Mouse (Mus musculus): ENCODE results near the gene Dcdc2a. TPM values are rescaled to one million over a fixed set of nuclear protein-coding genes. Genes with fewer than 3 reads are reported as not detected.

Dcdc2a gene
- polyA plus RNA-seq, 1 experiment from 2014 or later, result 3.2 TPM

DNA sequence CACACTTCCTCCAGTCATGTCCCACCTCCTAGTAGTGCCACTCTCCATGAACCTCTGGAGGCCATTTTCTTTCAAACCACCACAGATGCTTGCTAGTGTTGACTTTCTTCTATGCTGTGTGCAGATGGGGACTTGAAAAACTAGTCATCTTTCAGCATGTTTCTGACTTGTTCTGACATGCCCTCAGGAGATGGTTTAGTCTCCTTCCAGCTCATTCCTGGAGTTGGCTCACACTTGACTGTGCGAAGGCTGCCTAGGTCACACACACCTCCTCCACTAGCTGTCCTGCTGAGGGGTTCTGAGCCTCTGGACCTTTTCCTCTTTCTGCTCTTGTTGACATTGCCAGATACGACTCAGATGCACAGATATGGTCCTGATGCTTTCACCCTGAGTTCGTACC, 106.8 kb downstream of the Dcdc2a start:
- Histone ChIP-seq H3K4me2 (replicated peaks; ENCODE audit: low read depth, low read length) (no peak overlapping the region), H3K9me3 (ENCODE audit: control insufficient read depth, low read length) (no peaks in the 10 kb centered on the region), H3K4me3 (ENCODE audit: low read depth, low read length) (no peak overlapping the region), H3K27ac (ENCODE audit: low read depth, low read length) (no peak overlapping the region), H3K4me1 (replicated peaks; ENCODE audit: control insufficient read depth, insufficient read depth, low read length) (no peaks in the 10 kb centered on the region), H3K36me3 (ENCODE audit: control insufficient read depth, insufficient read depth, low read length) (no peaks in the 10 kb centered on the region), H3K27me3 (ENCODE audit: control insufficient read depth, insufficient read depth, low read length) (no peaks in the 10 kb centered on the region), H3K9ac (ENCODE audit: low read depth, low read length) (no peak overlapping the region)
- DNase-seq (ENCODE audit: low spot score) (no peak), ATAC-seq (ENCODE audit: low FRiP score) (no peak)
- WGBS, result 86% methylated on average over 3 of the region's 3 CpGs

DNA sequence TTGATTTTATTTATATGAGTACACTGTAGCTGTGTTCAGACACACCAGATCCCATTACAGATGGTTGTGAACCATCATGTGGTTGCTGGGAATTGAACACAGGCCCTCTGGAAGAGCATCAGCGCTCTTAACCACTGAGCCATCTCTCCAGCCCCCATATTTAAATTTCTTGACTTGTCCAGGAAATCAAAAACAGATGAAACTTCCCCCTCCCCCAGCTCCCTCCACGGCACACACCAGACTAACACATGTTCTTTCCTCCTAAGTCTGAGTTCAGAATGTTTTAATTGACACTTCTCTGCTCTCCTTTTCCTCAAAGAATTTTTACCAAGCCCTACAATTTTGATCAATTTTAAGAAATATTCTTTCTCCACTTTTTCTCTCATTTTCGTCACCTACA, 113.1 kb downstream of the Dcdc2a start:
- Histone ChIP-seq H3K4me3 (ENCODE audit: low read depth, low read length) (no peak overlapping the region), H3K9me3 (ENCODE audit: control insufficient read depth, low read length) (no peaks in the 10 kb centered on the region), H3K4me2 (replicated peaks; ENCODE audit: low read depth, low read length) (no peak overlapping the region), H3K27ac (ENCODE audit: low read depth, low read length) (no peak overlapping the region), H3K36me3 (ENCODE audit: control insufficient read depth, insufficient read depth, low read length) (no peaks in the 10 kb centered on the region), H3K27me3 (ENCODE audit: control insufficient read depth, insufficient read depth, low read length) (no peaks in the 10 kb centered on the region), H3K9ac (ENCODE audit: low read depth, low read length) (no peak overlapping the region), H3K4me1 (replicated peaks; ENCODE audit: control insufficient read depth, insufficient read depth, low read length) (no peaks in the 10 kb centered on the region)
- DNase-seq (ENCODE audit: low spot score) (no peak), ATAC-seq (ENCODE audit: low FRiP score) (no peak)
- 79% methylated on average over 3 of the region's 3 CpGs for WGBS

DNA sequence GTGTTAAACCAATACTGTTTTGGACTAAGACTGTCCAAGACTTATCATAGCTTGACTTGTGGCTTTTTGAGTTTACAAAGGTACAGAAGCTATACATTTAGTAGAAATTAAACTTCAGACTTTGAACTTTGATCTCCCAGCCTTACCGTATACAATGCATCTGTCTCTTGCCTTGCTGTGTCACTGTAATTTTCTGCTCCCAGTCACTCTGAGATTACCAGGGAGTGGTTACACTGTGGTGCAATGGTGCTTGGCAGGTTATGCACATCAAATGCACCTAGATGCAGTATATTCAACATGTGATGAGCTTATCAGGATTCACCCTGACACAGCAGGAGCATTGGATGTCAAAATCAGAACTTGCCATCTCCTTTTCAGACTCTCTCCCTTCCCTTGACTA, 122.0 kb downstream of the Dcdc2a start:
- no peaks in the 10 kb centered on the region for H3K36me3 ChIP-seq (ENCODE audit: control insufficient read depth, insufficient read depth, low read length)
- H3K4me1 ChIP-seq (replicated peaks; ENCODE audit: control insufficient read depth, insufficient read depth, low read length), result no peaks in the 10 kb centered on the region
- ATAC-seq (ENCODE audit: low FRiP score) (no peak), DNase-seq (ENCODE audit: low spot score) (no peak)
- H3K4me2 ChIP-seq (replicated peaks; ENCODE audit: low read depth, low read length), result no peak overlapping the region
- H3K4me3 ChIP-seq (ENCODE audit: low read depth, low read length), result no peak overlapping the region
- no peak overlapping the region for H3K27ac ChIP-seq (ENCODE audit: low read depth, low read length)
- H3K9me3 ChIP-seq (ENCODE audit: control insufficient read depth, low read length), result no peaks in the 10 kb centered on the region
- WGBS, result 92% methylated on average over 1 of the region's 1 CpGs
- no peaks in the 10 kb centered on the region for H3K27me3 ChIP-seq (ENCODE audit: control insufficient read depth, insufficient read depth, low read length)
- no peak overlapping the region for H3K9ac ChIP-seq (ENCODE audit: low read depth, low read length)

DNA sequence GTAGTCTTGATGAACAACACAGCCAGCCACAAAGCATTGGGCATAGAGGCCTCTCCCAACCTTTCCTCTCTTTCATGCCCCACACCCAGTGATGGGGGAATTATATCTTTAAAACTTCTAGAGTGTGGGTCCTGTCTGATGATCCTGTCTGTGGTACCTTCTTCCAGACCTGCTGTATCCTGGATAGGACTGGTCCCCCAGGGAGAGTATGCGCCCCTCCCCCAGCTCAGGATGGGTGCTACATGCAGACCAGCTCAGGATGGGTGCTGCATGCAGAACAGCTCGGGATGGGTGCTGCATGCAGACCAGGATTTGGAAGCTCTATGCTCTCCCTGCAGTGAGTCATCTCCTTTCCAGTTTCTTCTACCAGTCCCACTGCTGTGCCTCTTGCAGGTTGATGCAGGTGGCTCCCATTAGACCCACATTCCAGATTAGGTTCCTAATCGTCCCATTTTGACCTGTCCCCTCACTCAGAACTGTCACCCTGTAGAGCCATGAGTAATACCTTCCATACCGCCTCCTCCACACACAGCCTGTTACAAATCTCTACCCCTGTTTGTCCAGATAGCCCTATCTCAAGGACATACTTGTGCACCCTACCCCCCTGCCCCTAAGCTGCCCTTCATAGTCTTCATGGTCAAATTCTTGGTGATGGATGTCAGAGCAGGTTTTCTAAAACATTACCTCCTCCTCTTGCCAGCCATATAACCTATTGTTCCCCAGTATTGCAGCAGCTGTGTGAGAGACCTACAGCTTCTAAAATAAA, 122.6 kb downstream of the Dcdc2a start:
- ATAC-seq (ENCODE audit: low FRiP score) (no peak), DNase-seq (ENCODE audit: low spot score) (no peak)
- Histone ChIP-seq H3K4me1 (replicated peaks; ENCODE audit: control insufficient read depth, insufficient read depth, low read length) (no peaks in the 10 kb centered on the region), H3K4me2 (replicated peaks; ENCODE audit: low read depth, low read length) (no peak overlapping the region), H3K36me3 (ENCODE audit: control insufficient read depth, insufficient read depth, low read length) (no peaks in the 10 kb centered on the region), H3K27me3 (ENCODE audit: control insufficient read depth, insufficient read depth, low read length) (no peaks in the 10 kb centered on the region), H3K9me3 (ENCODE audit: control insufficient read depth, low read length) (no peaks in the 10 kb centered on the region), H3K4me3 (ENCODE audit: low read depth, low read length) (no peak overlapping the region), H3K9ac (ENCODE audit: low read depth, low read length) (no peak overlapping the region), H3K27ac (ENCODE audit: low read depth, low read length) (no peak overlapping the region)
- 79% methylated on average over 4 of the region's 4 CpGs for WGBS

DNA sequence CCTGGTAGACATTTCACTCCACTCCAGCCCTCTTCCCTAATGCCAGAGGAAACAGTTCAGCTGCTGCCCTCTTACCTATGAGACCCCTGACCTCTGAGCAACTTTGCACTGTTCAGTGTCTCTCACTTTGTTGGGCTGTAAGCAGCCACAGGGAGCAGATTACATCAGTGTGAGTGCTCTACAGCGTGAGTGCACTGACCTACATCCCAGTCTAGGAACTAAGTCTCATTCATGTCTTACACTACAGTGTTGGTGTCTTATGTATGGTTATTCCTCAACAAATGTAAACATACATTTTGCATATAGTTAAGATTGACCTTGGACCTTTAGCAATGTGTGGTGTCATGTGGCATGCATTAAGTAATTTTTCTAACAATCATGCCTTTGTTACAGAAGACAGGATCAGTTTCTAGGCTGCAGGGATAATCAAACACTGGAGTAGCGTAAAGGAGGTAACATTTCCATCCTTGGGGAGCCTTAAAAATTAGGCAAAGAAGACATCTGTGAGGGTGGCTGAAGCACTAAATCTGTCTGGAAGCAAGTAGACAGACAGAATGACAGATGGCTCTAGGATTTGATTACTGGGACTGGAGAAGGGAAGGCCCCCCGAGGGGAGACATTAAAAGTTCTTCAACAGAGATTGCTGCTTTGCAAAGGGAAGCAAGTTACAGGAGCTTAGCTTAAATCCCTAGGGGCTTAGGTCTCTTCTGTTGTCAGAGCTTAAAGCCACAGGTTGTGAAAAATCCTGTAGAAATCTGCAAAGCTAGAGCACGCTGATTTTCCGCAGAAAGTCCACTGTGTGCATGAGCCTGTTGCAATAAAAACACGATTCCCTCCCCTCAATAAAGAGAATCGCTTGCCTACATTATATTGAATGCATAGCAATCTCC, 130.9 kb downstream of the Dcdc2a start:
- H3K4me3 ChIP-seq (ENCODE audit: low read depth, low read length), result no peak overlapping the region
- peak; percentile 34 for DNase-seq (ENCODE audit: low spot score)
- ATAC-seq (ENCODE audit: low FRiP score), result peak; percentile 35; the same call in 1 of the 2 replicates
- no peaks in the 10 kb centered on the region; the same call in 1 of the 2 replicates for H3K4me1 ChIP-seq (replicated peaks; ENCODE audit: control insufficient read depth, insufficient read depth, low read length)
- H3K9ac ChIP-seq (ENCODE audit: low read depth, low read length), result no peak overlapping the region
- no peak overlapping the region for H3K4me2 ChIP-seq (replicated peaks; ENCODE audit: low read depth, low read length)
- H3K9me3 ChIP-seq (ENCODE audit: control insufficient read depth, low read length), result no peaks in the 10 kb centered on the region
- no peaks in the 10 kb centered on the region for H3K36me3 ChIP-seq (ENCODE audit: control insufficient read depth, insufficient read depth, low read length)
- H3K27ac ChIP-seq (ENCODE audit: low read depth, low read length), result no peak overlapping the region
- WGBS, result 22% methylated on average over 7 of the region's 7 CpGs
- no peaks in the 10 kb centered on the region for H3K27me3 ChIP-seq (ENCODE audit: control insufficient read depth, insufficient read depth, low read length)

DNA sequence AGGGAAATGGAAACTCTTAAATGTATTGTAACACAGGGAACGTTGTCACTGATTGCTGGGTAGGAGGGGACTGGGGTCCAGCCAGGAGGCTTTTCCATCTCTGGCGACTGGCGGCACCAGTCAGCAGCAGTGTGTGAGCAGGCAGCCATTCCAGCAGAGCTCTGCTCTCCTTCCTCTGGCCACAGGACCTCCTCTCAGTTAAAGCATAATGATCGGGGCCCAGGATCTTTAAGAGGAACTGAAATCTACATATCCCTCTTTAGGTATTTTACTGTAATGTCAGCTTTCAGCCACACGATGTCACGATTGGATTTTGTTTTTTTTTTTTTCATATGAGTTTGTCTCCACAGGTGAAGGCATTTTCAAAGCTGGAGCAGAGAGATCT, 131.5 kb downstream of the Dcdc2a start:
- Histone ChIP-seq H3K4me3 (ENCODE audit: low read depth, low read length) (no peak overlapping the region), H3K4me2 (replicated peaks; ENCODE audit: low read depth, low read length) (no peak overlapping the region), H3K27ac (ENCODE audit: low read depth, low read length) (no peak overlapping the region), H3K27me3 (ENCODE audit: control insufficient read depth, insufficient read depth, low read length) (no peaks in the 10 kb centered on the region), H3K9me3 (ENCODE audit: control insufficient read depth, low read length) (no peaks in the 10 kb centered on the region), H3K9ac (ENCODE audit: low read depth, low read length) (no peak overlapping the region), H3K4me1 (replicated peaks; ENCODE audit: control insufficient read depth, insufficient read depth, low read length) (no peaks in the 10 kb centered on the region; the same call in 1 of the 2 replicates), H3K36me3 (ENCODE audit: control insufficient read depth, insufficient read depth, low read length) (no peaks in the 10 kb centered on the region)
- ATAC-seq (ENCODE audit: low FRiP score) (peak; percentile 64), DNase-seq (ENCODE audit: low spot score) (no peak)
- WGBS, result 8% methylated on average over 6 of the region's 6 CpGs

DNA sequence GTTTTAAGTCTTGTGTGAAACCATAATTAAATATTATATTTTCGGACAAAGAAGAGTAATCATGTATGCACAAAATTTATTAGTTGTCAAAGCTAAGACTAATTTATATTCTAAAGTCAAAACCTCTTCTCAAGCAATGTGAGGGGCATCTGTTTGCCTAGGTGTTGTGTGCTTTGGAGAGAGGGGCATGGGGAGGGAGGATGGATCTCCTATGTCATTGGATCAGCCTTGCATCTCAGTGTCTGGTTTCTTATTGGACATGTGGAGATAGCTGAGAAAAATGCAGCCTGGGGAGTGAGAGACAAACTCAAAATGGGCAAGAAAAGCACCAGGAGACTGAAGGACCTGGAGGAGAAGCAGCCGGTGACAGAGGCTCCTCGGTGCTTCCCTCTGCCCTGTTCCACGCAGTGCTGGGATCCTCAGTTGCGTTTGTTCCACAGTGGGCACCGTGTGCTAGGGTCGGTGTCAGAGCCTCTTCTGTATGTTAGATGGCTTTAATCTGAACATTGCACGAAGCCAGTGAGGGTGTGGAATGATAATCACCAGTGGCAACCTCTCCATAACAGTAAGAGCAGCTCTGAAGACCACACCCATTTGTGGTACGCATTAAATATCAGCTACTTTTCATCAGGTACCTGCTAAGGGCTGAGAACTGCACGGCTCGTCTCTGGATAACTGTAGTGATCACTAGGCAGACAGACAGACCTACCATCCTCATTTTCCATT, 133.8 kb downstream of the Dcdc2a start:
- H3K27me3 ChIP-seq (ENCODE audit: control insufficient read depth, insufficient read depth, low read length), result no peaks in the 10 kb centered on the region
- 85% methylated on average over 11 of the region's 11 CpGs for WGBS
- H3K4me2 ChIP-seq (replicated peaks; ENCODE audit: low read depth, low read length), result no peak overlapping the region
- no peak overlapping the region for H3K9ac ChIP-seq (ENCODE audit: low read depth, low read length)
- no peaks in the 10 kb centered on the region; the same call in 1 of the 2 replicates for H3K4me1 ChIP-seq (replicated peaks; ENCODE audit: control insufficient read depth, insufficient read depth, low read length)
- no peak for DNase-seq (ENCODE audit: low spot score)
- H3K9me3 ChIP-seq (ENCODE audit: control insufficient read depth, low read length), result no peaks in the 10 kb centered on the region
- no peak overlapping the region for H3K4me3 ChIP-seq (ENCODE audit: low read depth, low read length)
- H3K27ac ChIP-seq (ENCODE audit: low read depth, low read length), result no peak overlapping the region
- no peaks in the 10 kb centered on the region for H3K36me3 ChIP-seq (ENCODE audit: control insufficient read depth, insufficient read depth, low read length)
- no peak for ATAC-seq (ENCODE audit: low FRiP score)

DNA sequence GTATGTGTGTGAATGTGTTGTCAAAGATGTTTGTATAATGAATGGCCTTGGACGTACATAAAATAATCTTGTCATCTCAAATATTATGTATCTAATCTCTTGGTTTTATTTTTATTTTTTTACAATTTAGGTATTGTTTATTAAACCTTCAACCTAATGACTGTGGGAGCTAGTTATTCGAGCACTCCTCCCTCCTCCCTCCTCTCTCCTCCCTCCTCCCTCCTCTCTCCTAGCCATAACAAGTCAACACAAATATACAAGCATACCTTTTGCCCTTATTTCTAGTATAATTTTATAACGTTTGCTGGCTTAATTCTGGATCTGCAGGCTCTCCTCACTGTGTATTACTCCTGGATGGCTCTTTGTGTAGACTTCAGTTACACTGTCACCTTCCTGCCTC, 134.4 kb downstream of the Dcdc2a start:
- no peak overlapping the region for H3K4me2 ChIP-seq (replicated peaks; ENCODE audit: low read depth, low read length)
- H3K36me3 ChIP-seq (ENCODE audit: control insufficient read depth, insufficient read depth, low read length), result no peaks in the 10 kb centered on the region
- H3K9ac ChIP-seq (ENCODE audit: low read depth, low read length), result no peak overlapping the region
- 79% methylated on average over 3 of the region's 3 CpGs for WGBS
- H3K4me1 ChIP-seq (replicated peaks; ENCODE audit: control insufficient read depth, insufficient read depth, low read length), result no peaks in the 10 kb centered on the region; the same call in 1 of the 2 replicates
- H3K27me3 ChIP-seq (ENCODE audit: control insufficient read depth, insufficient read depth, low read length), result no peaks in the 10 kb centered on the region
- ATAC-seq (ENCODE audit: low FRiP score) (no peak), DNase-seq (ENCODE audit: low spot score) (no peak)
- H3K9me3 ChIP-seq (ENCODE audit: control insufficient read depth, low read length), result no peaks in the 10 kb centered on the region
- no peak overlapping the region for H3K4me3 ChIP-seq (ENCODE audit: low read depth, low read length)
- no peak overlapping the region for H3K27ac ChIP-seq (ENCODE audit: low read depth, low read length)
